Comparison of ENCODE assay signal across 21 mouse cellular contexts in the genomic region with DNA sequence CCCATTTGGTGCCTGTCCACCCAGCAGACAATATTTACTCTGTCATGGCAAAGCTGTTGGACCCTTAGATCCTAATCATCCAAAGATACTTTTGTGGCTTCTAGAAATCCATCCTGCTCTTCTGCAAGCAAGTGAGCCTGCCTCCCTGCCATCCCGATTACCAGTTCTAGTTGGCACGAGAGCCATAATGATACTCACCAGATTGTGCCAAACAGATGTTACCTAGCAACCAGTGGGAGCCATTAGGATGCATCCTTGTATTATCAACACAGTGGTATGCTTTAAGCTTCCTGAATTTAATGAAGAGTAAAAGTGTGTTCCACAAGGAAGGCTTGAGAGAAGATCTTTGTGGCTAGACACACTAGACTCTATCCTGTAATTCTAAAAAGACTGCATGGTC.
"Had no signal": no experiment of that assay in that cellular context is flagged by ENCODE, and none has a peak within 500 bp of the region (broad histone marks: within the 10 kb centered on the region; RNA-seq: fewer than 3 reads in every experiment).

No protein-coding gene starts in this region.

- H3K27ac ChIP-seq: limb, embryonic 10.5 days; limb, embryonic 13.5 days; liver, embryonic 12.5 days; liver, embryonic 15.5 days; lung, embryonic 15.5 days; midbrain, embryonic 10.5 days; midbrain, embryonic 13.5 days; neural tube, embryonic 12.5 days; neural tube, embryonic 15.5 days; stomach, postnatal 0 days had no signal

- H3K4me3 ChIP-seq: limb, embryonic 10.5 days; limb, embryonic 13.5 days; liver, embryonic 12.5 days; liver, embryonic 15.5 days; lung, embryonic 15.5 days; megakaryocyte, embryonic 14.5 days; midbrain, embryonic 10.5 days; midbrain, embryonic 13.5 days; neural tube, embryonic 12.5 days; neural tube, embryonic 15.5 days had no signal

- DNase-seq: kidney, adult 11 months; kidney, adult 8-10 months; liver; lung, postnatal 10 days; right cerebral cortex, adult 18-20 months; right cerebral cortex, postnatal 14 days; right cerebral cortex, postnatal 4 days; thymus, adult 2 months; thymus, postnatal 14 days; thymus, postnatal 4 days had no signal

- H3K9me3 ChIP-seq: limb, embryonic 10.5 days; limb, embryonic 13.5 days; liver, embryonic 12.5 days; liver, embryonic 15.5 days; lung, embryonic 15.5 days; midbrain, embryonic 10.5 days; midbrain, embryonic 13.5 days; neural tube, embryonic 12.5 days; neural tube, embryonic 15.5 days had no signal

- H3K4me1 ChIP-seq: limb, embryonic 10.5 days; limb, embryonic 13.5 days; liver, embryonic 12.5 days; liver, embryonic 15.5 days; lung, embryonic 15.5 days; megakaryocyte, embryonic 14.5 days; midbrain, embryonic 10.5 days; midbrain, embryonic 13.5 days; neural tube, embryonic 15.5 days had no signal

- H3K9ac ChIP-seq: limb, embryonic 13.5 days; liver, embryonic 12.5 days; liver, embryonic 15.5 days; lung, embryonic 15.5 days; midbrain, embryonic 13.5 days; neural tube, embryonic 12.5 days; neural tube, embryonic 15.5 days had no signal

- H3K4me2 ChIP-seq: limb, embryonic 13.5 days; liver, embryonic 12.5 days; liver, embryonic 15.5 days; lung, embryonic 15.5 days; midbrain, embryonic 13.5 days; neural tube, embryonic 12.5 days; neural tube, embryonic 15.5 days had no signal

- H3K27me3 ChIP-seq: limb, embryonic 13.5 days; liver, embryonic 12.5 days; liver, embryonic 15.5 days; lung, embryonic 15.5 days; megakaryocyte, embryonic 14.5 days; midbrain, embryonic 13.5 days; neural tube, embryonic 12.5 days; neural tube, embryonic 15.5 days had no signal

- H3K36me3 ChIP-seq: limb, embryonic 10.5 days; limb, embryonic 13.5 days; liver, embryonic 12.5 days; liver, embryonic 15.5 days; lung, embryonic 15.5 days; midbrain, embryonic 10.5 days; midbrain, embryonic 13.5 days; neural tube, embryonic 12.5 days; neural tube, embryonic 15.5 days had no signal

- ATAC-seq: liver, embryonic 12.5 days; midbrain, embryonic 13.5 days had no signal
